Mouse (Mus musculus) layer of hippocampus, adult 9-11 months (tissue): ENCODE results near the gene AW822073.

Experiments
- DNase-seq: peaks from one replicate; pipeline ENCODE4 v3.0.0; 2022

AW822073 gene

DNA sequence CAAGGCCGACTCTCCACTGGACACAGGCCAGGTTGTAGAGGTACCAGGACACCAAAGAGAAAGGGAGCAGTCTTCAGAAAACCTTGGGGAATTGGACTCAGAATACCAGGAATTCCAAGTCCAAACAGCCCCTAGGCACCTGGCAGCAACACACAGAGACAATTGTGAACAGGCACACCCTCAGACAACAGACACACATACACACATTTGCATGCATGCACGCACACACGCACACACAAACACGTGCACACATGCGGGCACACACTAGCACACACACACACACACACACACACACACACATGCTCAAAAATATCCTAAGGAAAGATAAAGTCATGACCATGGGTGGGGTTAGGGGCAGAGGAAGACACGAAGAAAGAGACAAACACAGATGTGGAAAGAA is 4.0 kb downstream of the AW822073 start:
- DNase-seq = no peak

DNA sequence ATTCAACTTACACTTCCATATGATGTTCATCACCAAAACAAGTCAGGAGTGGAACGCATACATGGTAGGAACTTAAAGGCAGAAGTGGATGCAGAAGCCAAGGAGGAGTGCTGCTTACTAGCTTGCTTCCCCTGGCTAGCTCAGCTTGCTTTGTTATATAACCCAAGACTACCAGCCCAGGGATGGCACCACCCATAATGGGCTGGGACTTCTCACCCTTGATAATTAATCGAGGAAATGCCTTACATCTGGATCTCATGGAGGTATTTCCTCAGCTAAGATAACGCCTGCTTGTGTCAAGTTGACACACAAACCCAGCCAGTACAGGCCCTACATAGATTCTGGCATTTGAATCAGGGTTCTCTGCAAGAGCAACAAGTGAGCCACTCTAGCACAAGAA is 7.4 kb downstream of the AW822073 start:
- DNase-seq = no peak

DNA sequence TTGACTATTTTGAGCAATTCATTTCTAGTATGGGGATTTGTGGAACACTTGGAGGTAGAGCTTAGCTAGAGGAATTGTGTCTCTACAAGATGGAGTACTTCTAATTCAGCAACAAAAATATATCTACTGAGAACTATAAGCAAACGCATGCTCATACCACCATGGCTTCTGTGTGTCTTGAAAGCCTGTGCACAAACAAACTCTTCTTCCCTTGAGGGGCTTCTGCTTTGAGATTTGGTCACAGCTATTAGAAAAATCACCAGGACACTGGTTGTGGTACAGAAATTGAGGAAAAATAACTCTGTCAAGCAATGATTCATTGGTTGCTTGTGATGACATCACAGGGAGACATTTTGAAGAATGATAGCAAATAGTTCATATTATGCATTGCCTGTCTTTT is 9.4 kb downstream of the AW822073 start:
- DNase-seq = no peak

DNA sequence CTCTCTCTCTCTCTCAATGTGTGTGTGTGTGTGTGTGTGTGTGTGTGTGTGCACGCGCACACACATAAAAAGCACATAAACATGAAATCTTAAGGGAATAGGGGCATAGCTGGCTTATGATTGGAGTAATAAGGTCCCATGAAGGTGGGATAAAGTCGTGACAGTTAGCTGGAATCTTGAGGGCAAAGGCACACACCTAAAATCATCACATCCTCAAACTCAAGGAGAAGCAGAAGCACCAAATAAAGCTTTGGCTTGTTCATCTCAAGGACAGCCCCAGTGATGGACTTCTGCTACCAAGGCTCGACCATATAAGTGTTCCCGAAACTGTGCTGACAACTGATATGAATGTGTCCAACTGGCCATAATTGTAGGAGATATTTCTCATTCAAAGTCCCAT is 9.8 kb downstream of the AW822073 start:
- no peak for DNase-seq

DNA sequence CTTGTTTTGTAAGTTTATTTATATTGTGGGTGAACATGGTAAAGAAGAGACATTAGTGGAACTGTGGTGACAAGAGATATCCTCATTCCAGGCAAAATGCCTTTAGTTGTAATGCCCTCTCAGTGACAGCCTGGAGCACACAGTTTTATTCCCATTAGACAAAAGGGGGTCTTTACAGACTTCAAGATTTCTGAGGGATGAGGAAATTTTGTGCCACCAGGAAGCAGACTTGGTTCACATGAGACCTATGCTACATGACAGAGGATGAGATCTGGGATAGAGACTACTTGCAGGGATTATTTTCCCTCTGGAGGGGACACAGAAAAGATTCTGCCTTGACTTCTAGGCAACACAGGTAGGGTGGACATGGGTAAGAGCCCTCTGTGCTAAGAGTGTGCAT is 10.2 kb downstream of the AW822073 start:
- DNase-seq = no peak

DNA sequence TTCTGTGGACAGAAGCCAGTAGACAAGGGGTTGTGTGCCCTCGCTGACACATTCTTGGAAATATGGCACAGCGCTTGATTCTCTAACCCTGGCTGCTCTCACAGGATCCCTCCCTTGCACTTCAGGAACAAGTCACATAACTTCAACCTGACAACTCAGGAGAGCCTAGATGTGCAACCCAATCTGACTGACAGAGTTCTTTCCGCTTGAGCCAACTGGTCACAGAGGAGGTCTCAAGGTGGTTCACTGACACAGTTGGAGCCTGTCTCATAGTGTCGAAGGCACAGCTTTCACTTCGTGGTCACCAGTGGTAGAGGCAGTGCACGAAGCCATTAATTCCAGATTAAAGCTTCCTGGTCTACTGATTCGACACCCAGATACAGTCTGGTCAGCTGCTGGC is 12.5 kb downstream of the AW822073 start:
- DNase-seq = no peak

DNA sequence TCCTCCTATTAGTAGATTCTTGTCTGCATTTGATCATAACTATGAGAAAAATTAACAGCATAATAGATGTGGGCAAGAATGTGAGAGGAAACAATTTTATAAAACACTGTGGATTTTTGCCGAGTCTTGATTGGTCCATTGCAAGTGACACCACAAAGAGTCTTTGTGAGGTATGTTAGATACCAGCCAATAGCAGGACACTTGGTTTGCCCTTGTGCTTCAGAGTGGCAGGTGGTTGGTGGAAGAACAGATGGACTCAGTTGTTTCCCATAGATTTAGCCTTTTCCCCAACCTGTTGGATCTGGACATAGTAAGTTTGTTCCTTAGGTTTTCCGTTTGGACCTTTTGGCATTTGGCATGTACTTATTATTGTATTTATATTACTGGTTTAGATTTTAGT is 13.5 kb downstream of the AW822073 start:
- DNase-seq = no peak

DNA sequence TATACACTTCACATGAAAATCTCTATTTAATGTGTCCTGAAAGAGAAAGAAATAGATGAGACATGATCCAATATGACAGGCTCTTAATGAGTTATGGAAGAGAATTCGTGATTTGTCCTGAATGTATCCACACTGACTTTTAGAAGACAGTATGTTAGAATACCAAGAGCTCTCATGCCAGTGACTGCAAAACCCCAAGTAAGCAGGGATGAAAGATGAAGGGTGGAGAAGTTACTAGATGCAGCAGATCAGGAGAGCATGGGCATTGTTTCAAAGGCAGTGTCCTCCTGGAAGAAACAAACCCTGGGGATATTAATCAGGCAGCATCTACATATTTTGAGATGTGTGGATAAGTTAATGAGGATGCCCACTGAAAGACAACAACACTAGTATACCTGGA is 14.2 kb downstream of the AW822073 start:
- no peak for DNase-seq

DNA sequence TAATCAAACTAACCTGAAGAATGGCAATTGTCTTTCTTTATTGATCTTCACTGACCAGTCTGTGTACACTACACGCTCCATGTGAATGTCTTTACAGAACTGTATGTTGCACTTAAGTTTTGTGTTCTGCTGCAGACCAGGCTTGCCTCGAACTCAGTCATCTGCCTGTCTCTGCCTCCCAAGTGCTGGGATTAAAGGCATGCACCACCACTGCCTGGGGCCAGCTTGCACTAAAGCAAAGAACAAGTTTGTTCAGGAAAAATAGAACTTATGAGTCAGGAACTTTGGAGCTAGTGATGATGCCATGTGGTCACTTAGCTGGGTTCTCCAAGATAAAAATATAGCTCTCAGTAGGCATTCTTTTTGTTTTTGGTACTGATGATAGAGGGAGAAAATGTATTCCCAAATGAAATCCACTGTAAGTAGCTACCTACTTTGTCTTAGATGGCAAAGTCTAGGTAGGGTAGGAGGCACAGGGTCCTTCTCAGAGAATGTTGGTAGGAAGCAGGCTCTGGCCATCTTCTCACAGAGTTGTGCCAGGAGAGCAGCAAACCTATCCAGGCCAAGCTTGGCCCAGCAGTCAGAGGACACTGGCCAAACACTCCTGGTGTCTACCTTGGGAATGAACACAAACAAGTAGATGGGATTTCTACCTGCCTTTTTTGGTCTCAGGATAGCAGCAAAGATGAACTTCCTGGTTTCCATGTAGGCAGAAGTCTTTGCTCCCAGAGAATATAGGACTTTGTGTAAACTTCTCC is 14.8 kb downstream of the AW822073 start:
- DNase-seq = no peak

DNA sequence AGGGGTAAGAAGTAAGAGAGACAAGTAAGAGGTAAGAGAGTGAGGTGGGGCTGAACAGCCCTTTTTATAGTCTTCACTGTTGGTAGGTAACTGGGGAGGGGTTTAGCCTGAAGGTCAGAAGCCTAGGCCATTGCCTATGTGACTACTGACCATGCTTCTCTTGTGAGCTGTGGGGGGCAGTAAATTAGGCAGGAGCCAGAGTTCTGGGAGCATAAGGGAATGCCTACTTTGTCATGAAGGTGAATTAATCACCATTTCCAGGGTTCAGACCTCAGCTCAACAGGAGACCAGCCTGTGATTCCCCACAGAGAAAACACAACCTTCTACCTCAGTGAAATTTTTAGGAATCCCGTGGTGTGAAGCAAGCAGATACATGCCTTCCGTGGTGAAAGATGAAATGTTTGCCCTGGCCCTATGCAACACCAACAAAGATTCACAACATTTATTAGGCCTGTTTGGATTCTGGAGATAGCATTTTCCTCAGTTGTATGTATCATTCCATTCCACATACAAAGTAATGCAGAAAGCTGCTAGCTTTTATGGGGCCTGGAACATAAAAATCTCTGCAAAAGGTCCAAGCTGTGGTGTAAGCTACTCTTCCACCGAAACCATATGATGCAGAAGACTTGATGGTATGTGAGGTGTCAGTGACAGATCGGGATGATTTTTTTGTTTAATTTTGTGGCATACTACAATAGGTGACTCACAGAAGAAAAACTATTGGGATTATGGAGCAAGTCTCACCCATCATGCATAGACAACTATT is 17.9 kb downstream of the AW822073 start:
- DNase-seq = no peak

DNA sequence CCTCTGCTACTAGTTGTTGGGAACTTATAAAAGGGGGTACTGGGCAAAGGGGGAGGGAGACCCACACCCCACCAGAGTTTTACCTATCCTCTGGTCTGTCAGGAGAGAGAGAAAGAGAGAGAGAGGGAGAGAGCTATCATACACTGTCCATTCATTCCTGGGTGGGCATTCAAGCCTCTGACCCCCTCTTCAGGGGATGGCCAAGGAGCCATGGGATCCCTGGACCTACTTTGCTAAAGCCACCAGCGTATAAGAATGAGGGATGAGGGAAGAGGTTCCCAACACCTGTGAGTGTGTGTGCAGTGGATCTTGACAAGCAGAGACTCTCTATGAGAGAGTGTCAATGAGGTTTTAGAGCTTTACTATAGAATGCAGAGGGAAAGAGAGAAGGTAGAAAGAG is 18.7 kb downstream of the AW822073 start:
- no peak for DNase-seq
